Mouse (Mus musculus): Measurements from ENCODE around the gene Usp7.

DNA sequence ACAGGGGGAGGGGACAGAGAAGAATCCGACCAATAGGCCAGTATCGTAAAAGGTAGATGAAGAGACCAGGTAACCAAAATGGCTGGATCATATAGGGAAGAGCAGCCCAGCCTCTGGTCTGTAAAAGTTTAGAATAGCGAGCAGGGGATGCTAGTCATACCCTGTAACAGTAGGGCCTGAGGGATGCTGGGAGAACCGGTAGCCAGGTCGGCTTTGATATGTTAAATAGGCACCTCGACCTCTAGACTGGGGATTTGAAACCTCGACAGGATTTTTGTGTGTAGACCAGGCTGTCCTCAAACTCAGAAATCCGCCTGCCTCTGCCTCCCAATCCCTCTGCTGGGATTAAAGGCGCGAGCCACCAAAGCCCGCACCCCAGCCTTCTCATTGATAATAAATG, 15.5 kb downstream of the Usp7 start:
- TF ChIP-seq CTCF (IDR thresholded peaks at IDR 0.05; ENCODE audit: low read depth) (no peak), EP300 (IDR thresholded peaks at IDR 0.05; ENCODE audit: low read depth) (no peak)

Measured in liver, embryonic 14.5 days (tissue).